Mouse (Mus musculus): ENCODE data around the gene Gpx4.
"Not testable (repeated sequence)": the region's sequence is repeated elsewhere in the genome, so short reads cannot be mapped to it uniquely, and the experiment has no call there.

Gpx4 gene

GRCm38 (mm10) chr10:80050244-80050643, 3.3 kb downstream of the Gpx4 start:
- DNase-seq (ENCODE audit: low spot score), result no peak

GRCm38 (mm10) chr10:80050885-80051617, 4.1 kb downstream of the Gpx4 start:
- DNase-seq (ENCODE audit: low spot score), result no peak

DNA sequence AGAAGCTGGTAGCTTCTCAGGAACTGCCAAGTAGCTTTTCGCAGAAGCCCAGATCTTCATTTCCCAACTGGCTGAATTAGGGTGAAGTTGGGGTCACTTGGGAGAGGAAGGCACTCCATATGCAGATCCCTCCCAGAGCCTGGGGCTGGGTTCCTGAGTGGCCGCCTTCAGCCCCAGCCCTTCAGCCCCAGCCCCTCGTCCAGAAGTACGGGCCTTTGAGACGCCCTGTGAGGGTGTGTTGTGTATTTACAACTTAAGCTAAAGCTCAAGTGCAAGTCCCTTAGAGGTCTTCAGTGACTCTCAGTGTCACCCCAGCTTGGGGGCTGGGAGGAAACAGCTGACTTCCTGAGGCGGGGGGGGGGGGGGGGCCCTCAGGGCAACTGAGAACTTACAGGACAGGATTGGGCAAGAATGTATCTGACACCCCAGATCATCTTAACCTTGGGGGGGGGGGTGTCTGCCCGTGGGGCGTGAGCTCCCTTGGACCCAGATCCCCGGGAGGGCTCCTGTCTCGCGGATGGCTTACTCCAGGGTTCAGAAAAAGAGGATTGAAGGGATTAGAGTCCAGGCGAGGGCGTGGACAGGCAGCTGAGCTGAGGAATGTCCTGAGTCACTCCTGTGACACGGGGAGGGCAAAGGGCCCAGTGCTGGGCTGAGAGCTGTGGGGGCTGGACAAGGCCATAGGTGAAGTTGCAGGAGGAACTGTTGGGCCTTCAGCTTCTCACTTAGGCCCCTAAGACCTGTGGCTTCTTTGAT, 4.8 kb downstream of the Gpx4 start:
- DNase-seq (ENCODE audit: low spot score), result no peak

DNA sequence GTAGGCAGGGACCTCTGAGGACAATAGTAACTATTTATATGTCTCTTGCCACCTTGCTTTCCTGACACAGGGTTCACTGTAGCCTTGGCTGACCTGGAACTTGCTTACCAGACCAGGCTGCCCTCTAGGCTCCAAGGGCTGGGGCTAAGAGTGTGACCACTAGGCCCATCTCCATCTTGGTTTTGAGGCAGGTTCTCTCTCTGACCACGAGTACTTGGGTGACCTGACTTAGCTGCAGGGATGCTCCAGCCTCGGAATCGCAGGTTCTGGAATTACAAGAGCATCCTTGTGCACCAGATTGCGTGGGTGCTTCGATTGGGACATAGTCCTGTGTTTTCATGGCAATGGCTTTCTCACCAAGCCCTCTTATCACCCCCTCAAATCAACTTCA, 5.4 kb downstream of the Gpx4 start:
- DNase-seq (ENCODE audit: low spot score), result no peak

DNA sequence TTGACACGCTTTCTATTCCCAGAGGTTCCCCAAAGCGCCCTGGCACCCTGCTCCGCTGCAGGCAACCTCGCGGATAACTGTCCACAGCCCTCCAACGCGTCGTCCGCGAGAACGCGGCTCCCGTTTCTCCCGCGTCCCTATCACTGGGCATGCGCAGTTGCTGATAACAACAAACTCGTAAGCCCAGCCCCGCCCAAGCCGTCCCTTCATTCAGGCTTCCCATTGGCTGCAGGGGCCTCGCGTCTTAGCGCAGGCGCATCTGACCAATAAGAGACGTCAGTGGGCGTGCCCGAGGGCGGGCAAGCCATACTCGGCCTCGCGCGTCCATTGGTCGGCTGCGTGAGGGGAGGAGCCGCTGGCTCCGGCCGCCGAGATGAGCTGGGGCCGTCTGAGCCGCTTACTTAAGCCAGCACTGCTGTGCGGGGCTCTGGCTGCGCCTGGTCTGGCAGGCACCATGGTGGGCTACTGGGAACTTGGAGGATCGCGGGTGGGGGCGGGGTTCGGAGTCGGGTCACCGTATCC, 6.4 kb downstream of the Gpx4 start:
- peak; percentile 100 for DNase-seq (ENCODE audit: low spot score)

GRCm38 (mm10) chr10:80053831-80054815, 7.2 kb downstream of the Gpx4 start:
- DNase-seq (ENCODE audit: low spot score), result peak; percentile 69

DNA sequence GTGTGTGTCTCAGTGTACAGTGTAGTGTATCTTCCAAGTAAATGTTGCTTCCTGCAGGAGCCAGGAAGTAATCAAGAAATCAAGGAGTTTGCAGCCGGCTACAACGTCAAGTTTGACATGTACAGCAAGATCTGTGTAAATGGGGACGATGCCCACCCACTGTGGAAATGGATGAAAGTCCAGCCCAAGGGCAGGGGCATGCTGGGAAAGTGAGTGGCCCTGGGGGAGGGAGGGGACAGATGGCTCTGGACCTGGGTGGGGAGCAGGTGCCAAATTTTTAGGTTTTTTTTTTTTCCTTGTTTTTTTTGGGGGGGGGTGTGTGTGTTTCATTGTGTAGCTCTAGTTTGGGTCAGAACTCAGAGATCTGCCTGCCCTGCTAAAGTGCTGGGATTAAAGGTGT, 7.9 kb downstream of the Gpx4 start:
- DNase-seq (ENCODE audit: low spot score), result not testable (repeated sequence)

DNA sequence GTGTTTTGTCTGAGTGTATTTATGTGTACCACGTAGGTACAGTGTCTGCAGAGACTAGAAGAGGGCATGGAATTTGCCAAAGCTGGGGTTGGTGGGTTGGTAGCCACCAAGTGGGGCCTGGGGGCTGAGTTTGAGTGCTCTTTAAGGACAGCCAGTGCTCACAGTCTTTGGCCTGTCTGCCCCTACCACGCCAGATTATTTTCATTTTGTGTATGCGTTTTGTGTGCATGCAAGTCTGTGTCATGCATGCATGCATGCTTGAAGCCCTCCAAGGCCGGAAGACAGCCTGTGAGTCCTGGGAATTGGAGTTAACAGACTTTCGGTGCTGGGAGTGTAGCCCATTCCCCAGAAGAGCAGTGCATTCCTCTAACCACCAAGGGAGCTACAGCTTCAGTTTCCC, 8.4 kb downstream of the Gpx4 start:
- no peak for DNase-seq (ENCODE audit: low spot score)

DNA sequence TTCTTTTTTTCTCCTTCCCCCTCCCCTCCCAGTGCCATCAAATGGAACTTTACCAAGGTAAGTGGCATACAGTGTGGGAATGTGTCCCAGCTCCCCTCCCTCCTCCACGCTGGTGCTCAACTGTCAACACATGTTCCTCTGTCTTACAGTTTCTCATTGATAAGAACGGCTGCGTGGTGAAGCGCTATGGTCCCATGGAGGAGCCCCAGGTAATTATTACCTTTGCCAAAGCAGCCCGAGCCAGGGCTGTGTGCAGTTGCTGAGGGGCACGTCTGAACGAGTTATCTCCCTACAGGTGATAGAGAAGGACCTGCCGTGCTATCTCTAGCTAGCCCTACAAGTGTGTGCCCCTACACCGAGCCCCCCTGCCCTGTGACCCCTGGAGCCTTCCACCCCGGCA, 8.9 kb downstream of the Gpx4 start:
- no peak for DNase-seq (ENCODE audit: low spot score)

DNA sequence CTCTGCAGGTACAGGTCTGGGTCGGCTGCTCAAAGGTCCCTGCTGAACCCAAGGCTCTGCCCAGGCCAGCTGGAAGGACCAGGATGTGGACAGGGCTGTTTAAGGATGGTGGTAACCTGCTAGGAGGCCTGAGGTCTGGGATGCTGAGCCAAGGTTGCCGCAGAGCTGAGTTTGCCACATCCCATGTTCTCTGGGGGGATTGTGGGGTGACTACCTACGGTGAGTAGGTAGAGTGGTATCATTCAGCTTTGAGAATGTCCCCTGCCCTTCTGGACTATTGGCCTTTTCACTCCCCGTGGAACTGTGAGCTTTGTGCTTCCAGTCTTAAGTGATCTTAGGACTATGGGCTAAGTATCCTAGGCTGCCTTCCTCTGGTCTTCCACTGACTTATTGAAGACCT, 9.5 kb downstream of the Gpx4 start:
- DNase-seq (ENCODE audit: low spot score), result no peak

DNA sequence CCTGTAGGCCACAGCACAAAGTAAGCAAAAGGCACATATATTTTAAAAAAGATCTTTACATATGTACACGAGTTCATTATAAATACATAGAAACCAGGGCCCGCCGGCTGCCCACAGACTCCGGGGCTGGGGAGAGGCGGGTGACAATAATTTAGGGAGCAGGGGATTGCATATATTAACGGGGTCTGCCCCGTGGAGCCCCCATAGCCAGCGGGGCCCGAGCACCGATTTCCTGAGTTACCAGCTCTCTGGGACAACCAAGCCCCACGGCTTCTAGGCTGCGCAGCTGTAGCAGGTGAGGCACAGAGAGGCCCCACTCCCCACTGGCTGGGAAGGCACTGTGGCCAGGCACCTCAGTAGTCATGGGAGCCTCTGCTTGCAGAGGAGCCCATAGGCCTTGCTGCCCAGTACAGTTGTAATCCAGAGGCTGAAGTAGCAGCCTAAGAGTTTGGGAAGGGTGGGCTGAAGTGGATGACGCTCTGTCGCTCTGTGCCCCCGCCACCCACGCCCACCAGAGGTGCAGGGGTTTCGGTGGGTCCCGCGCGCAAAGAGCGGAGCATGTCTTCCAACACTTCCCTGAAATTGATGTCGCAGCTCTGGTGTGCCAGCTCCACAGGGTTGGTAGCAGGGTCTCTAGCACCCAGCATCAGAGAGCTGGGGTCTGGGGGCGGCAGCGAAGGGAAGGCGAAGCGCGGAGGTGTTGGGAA, 10.2 kb downstream of the Gpx4 start:
- DNase-seq (ENCODE audit: low spot score), result no peak

DNA sequence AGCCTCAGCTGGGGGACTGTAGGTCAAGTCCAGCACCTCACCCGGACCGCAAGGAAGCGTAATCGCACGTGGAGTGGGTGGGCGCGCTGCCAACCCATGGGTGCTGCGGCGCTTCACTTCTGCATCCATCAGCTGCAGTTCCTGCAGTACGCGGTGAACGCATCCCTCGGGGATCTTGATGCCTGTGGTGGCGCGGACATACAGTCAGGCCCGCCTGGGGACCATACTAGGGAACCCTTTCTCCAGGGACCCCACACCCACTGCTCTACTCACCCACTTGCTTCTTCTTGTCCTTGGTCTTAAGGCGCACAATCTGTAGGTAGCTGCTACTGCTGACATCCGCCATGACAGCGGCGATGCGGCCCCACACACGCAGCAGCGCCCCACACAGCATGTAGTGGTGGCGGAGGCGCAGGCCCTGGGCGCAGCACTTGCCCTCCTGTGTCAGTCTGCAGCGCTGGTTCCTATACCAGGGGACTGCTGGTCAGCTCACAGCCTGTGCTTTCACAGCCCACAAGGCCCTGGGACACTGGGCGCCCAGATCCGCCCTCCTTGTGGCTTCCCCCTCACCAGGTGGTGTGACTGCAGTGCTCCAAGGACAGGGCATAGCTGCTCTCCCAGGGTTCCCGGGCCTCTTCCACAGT, 10.8 kb downstream of the Gpx4 start:
- DNase-seq (ENCODE audit: low spot score), result no peak

DNA sequence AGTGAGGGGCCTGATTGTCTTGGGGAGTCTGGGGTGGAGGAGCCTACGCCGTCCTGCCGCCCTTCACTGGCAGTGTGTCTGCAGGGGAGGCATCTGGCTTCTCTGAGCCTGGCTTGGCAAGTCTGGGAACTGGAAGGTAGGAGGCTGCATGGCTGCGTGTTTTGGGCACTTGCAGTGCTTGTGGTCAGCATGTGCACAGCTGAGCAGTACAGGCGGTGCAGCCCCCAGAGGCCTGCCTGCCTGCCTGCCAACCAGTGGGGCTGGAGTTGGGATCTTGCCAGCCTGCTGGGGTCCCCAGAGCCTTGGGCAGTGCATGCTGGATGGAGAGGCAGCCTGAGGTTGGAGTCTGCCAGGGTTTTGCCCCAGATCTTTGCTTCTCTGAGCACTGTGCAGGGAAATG, 16.1 kb downstream of the Gpx4 start:
- no peak for DNase-seq (ENCODE audit: low spot score)

DNA sequence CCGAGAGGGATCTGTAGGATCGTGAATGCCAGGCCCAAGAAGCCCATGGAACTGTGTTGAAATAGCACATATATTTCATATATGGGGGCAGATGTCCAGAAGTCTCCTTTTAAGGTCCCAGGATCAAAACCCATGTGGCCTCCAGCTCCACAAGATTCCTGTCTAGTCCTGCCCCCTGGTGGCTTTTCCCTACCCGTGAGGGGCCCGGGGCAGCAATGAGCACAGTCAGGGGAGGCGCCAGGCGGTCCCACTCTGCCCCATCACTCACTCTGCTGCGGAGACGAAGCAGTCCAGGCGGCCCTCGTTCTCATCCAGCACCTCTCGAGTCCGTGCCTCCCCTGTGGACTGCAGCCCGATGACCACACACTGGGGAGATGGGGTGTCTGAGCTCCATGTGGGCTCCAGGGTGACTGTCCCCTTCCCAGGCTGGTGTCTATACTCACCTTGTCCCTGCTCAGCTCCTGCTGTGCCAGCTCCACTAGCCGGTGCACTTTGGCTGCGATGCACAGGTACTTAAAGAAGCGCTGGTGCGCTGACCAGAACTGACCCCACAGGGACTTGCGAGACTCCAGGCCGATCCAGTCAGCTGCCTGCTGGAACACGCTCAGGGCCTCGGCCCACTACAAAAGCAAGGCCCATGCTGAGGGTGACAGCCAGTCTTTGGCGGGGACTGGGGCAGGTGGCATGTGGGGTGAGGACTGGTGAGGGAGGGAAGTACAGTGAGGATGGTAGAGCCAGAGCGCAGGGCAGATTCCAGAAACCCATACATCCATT, 17.1 kb downstream of the Gpx4 start:
- DNase-seq (ENCODE audit: low spot score), result no peak

GRCm38 (mm10) chr10:80069251-80069650, 22.3 kb downstream of the Gpx4 start:
- no peak for DNase-seq (ENCODE audit: low spot score)

GRCm38 (mm10) chr10:80069948-80070450, 23.0 kb downstream of the Gpx4 start:
- DNase-seq (ENCODE audit: low spot score), result no peak

DNA sequence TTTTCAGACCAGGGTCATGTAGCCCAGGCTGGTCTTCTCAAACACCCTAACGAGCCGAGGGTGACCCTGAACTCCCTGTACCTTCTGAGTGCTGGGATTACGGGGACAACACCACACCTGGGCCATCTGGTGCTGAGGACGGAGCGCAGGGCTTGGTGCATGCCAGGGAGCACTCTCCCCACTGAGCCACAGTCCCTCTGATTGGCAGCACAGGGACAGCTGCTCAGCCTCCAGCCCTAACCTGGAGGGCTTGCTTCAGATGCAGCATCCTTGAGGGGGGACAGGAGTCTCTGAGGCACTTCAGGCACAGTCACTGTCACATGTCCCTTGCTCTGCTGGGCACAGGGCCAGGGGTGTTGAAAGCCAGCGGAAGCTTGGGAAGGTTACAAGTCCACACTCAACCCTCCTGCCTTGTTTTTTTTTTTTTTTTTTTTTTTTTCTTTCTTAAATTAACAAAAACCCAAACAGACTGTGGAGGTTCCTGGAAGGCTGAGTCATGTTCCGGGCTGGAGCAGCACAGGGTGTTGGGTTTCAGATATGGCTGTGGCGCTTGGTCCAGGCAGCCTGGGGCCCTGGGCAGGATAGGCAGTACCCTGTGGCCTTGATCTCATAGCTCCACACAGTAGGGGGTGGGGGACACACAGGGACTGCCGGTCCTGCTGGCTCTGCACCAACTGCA, 24.0 kb downstream of the Gpx4 start:
- DNase-seq (ENCODE audit: low spot score), result peak; percentile 88

GRCm38 (mm10) chr10:80071516-80071900, 24.5 kb downstream of the Gpx4 start:
- no peak for DNase-seq (ENCODE audit: low spot score)
